Mouse (Mus musculus): ENCODE data around the gene Foxa2. TPM values are rescaled to one million over a fixed set of nuclear protein-coding genes. Genes with fewer than 3 reads are reported as not detected.

Foxa2 gene
- total and polyA plus RNA-seq, 3 experiments = 0.35 TPM; not detected in 2

GRCm38 (mm10) chr2:148045937-148046798, 601 bp downstream of the Foxa2 start:
- H3K79me2 ChIP-seq (replicated peaks; ENCODE audit: control insufficient read depth, insufficient read depth, low read length) = no peaks in the 10 kb centered on the region
- H3K27me3 ChIP-seq (ENCODE audit: control insufficient read depth, insufficient read depth, low read length) = peaks cover 38% of the 10 kb centered on the region
- 2% methylated on average over 61 of the region's 65 CpGs for WGBS
- intact Hi-C loops (cut with DNase I) = loop anchor here (10.0 kb wide), 1 partner anchor 671 kb away; no protein-coding TSS in a partner anchor
- no peak overlapping the region for H3K9ac ChIP-seq (ENCODE audit: low read depth, low read length)
- peaks cover 1% of the 10 kb centered on the region; the same call in 1 of the 2 replicates for H3K4me1 ChIP-seq (ENCODE audit: control insufficient read depth, insufficient read depth, low read length)
- TF ChIP-seq CTCF (IDR thresholded peaks at IDR 0.05) = no peak
- TF ChIP-seq EP300 (IDR thresholded peaks at IDR 0.05; ENCODE audit: insufficient read depth, low read depth, low read length) = no peak
- TF ChIP-seq POLR2A (IDR thresholded peaks at IDR 0.05; ENCODE audit: insufficient read depth, low read depth, low read length) = no peak
- no peak overlapping the region; the same call in 1 of the 2 replicates for H3K4me3 ChIP-seq
- H3K27ac ChIP-seq = no peak overlapping the region
- DNase-seq = peak; percentile 8 to 23
- H3K36me3 ChIP-seq (ENCODE audit: control insufficient read depth, insufficient read depth, low read length) = no peaks in the 10 kb centered on the region

- intact Hi-C loops (cut with DNase I) = loop anchor here (10.0 kb wide), 1 partner anchor 671 kb away; no protein-coding TSS in a partner anchor
- no peak overlapping the region for H3K9ac ChIP-seq (ENCODE audit: low read depth, low read length)
- H3K36me3 ChIP-seq (ENCODE audit: control insufficient read depth, insufficient read depth, low read length) = no peaks in the 10 kb centered on the region
- TF ChIP-seq EP300 (IDR thresholded peaks at IDR 0.05; ENCODE audit: insufficient read depth, low read depth, low read length) = no peak
- no peak for TF ChIP-seq POLR2A (IDR thresholded peaks at IDR 0.05; ENCODE audit: insufficient read depth, low read depth, low read length)
- no peak for TF ChIP-seq CTCF (IDR thresholded peaks at IDR 0.05)
- H3K79me2 ChIP-seq (replicated peaks; ENCODE audit: control insufficient read depth, insufficient read depth, low read length) = no peaks in the 10 kb centered on the region
- 2% methylated on average over 25 of the region's 25 CpGs for WGBS
- peaks cover 42% of the 10 kb centered on the region for H3K27me3 ChIP-seq (ENCODE audit: control insufficient read depth, insufficient read depth, low read length)
- H3K4me3 ChIP-seq = no peak overlapping the region; the same call in 1 of the 2 replicates
- peaks cover 1% of the 10 kb centered on the region; the same call in 1 of the 2 replicates for H3K4me1 ChIP-seq (ENCODE audit: control insufficient read depth, insufficient read depth, low read length)
- peak in 1 of 2 experiments; percentile 19 for DNase-seq
- no peak overlapping the region for H3K27ac ChIP-seq
Measured at GRCm38 (mm10) chr2:148045543-148045936, 1.2 kb downstream of the Foxa2 start.

- intact Hi-C loops (cut with DNase I) = loop anchor here (10.0 kb wide), 1 partner anchor 670 kb away; no protein-coding TSS in a partner anchor
- Histone ChIP-seq H3K36me3 (ENCODE audit: control insufficient read depth, insufficient read depth, low read length) (no peaks in the 10 kb centered on the region), H3K27me3 (ENCODE audit: control insufficient read depth, insufficient read depth, low read length) (peaks cover 43% of the 10 kb centered on the region), H3K27ac (no peak overlapping the region), H3K9ac (ENCODE audit: low read depth, low read length) (no peak overlapping the region), H3K79me2 (replicated peaks; ENCODE audit: control insufficient read depth, insufficient read depth, low read length) (no peaks in the 10 kb centered on the region), H3K4me3 (no peak overlapping the region), H3K4me1 (ENCODE audit: control insufficient read depth, insufficient read depth, low read length) (peaks cover 1% of the 10 kb centered on the region; the same call in 1 of the 2 replicates)
- WGBS = 2% methylated on average over 26 of the region's 26 CpGs
- TF ChIP-seq EP300 (IDR thresholded peaks at IDR 0.05; ENCODE audit: insufficient read depth, low read depth, low read length) (no peak), POLR2A (IDR thresholded peaks at IDR 0.05; ENCODE audit: insufficient read depth, low read depth, low read length) (no peak), CTCF (IDR thresholded peaks at IDR 0.05) (no peak)
- peak in 1 of 2 experiments; percentile 24 for DNase-seq
Measured at GRCm38 (mm10) chr2:148044877-148045539, 1.8 kb downstream of the Foxa2 start.

GRCm38 (mm10) chr2:148043976-148044876, 2.5 kb downstream of the Foxa2 start:
- Histone ChIP-seq H3K9ac (ENCODE audit: low read depth, low read length) (no peak overlapping the region), H3K27me3 (ENCODE audit: control insufficient read depth, insufficient read depth, low read length) (peaks cover 47% of the 10 kb centered on the region), H3K4me3 (no peak overlapping the region), H3K79me2 (replicated peaks; ENCODE audit: control insufficient read depth, insufficient read depth, low read length) (no peaks in the 10 kb centered on the region), H3K36me3 (ENCODE audit: control insufficient read depth, insufficient read depth, low read length) (no peaks in the 10 kb centered on the region), H3K4me1 (ENCODE audit: control insufficient read depth, insufficient read depth, low read length) (peaks cover 1% of the 10 kb centered on the region; the same call in 1 of the 2 replicates), H3K27ac (no peak overlapping the region)
- 6% methylated on average over 71 of the region's 71 CpGs for WGBS
- no peak for TF ChIP-seq CTCF (IDR thresholded peaks at IDR 0.05)
- TF ChIP-seq EP300 (IDR thresholded peaks at IDR 0.05; ENCODE audit: insufficient read depth, low read depth, low read length) = no peak
- TF ChIP-seq POLR2A (IDR thresholded peaks at IDR 0.05; ENCODE audit: insufficient read depth, low read depth, low read length) = no peak
- DNase-seq = peak; percentile 4 to 21
- intact Hi-C loops (cut with DNase I) = loop anchor here (10.0 kb wide), 1 partner anchor 669 kb away; no protein-coding TSS in a partner anchor

Data from heart, adult 2 months (tissue).